Mouse (Mus musculus) lung, postnatal 0 days (tissue): Measurements from ENCODE around the gene Fn1.

Experiments
- CTCF ChIP-seq: IDR thresholded peaks from 2 replicates; pipeline ENCODE4 v1.5.1; 2016; ENCODE audit warnings: antibody characterized with exemption, mild to moderate bottlenecking
- EP300 ChIP-seq: IDR thresholded peaks from 2 replicates; pipeline ENCODE4 v1.6.1; 2016; ENCODE audit warnings: antibody characterized with exemption, mild to moderate bottlenecking, control low read depth

DNA sequence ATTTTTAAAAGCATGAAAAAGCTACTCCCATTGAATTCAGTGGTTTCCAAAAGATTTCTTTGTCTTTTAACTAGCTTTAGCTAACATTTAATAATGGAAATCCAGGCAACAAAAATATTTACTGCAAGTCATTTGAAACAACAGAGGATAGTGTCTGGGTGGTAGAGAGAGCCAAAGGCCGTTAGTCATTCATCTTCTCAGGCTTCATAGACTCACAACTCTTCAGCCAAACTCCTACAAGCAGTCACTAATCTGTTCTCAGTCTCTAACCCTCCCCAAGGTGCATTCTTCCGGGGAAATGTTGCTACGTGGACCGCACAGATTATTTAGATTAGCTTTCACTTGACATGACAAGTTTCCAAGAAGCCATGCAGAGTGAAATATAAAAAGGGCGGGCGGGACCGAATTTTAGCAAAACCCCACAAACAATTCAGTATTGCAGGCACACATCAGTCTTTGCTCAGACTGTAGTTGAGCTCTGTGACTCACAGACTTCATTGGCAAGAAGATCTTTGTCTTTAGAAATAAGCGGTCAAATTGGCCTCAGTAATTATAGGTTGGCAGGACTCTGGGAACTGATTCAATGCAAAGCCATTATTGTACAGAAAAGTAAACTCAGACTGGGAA, 27.2 kb upstream of the Fn1 start:
- no peak for TF ChIP-seq CTCF
- no peak for TF ChIP-seq EP300
